Mouse (Mus musculus): ENCODE measurements around the gene Robo1. TPM values are rescaled to one million over a fixed set of nuclear protein-coding genes. Genes with fewer than 3 reads are reported as not detected.

Gene Robo1
- polyA plus RNA-seq (2014; fragmentation: Illumina TruSeq; extraction: RNeasy Lipid Tissue Mini Kit (QIAGEN cat#74804)) = 68.1 TPM

GRCm38 (mm10) chr16:72307537-72308330 is at the start of gene Robo1:
Gene Robo1 (plus strand): TSS chr16:72308306.

All from ovary, adult 10 weeks (tissue).